Mouse (Mus musculus) bone marrow, adult 2 months (tissue): ENCODE measurements around the gene Smoc1. TPM values are rescaled to one million over a fixed set of nuclear protein-coding genes. Genes with fewer than 3 reads are reported as not detected.

Source experiments
- H3K27ac ChIP-seq: fragments of 200-500 bp; 2 replicates; pipeline ENCODE4 v1.5.1; 2012; ENCODE audit warnings: low read depth, mild to moderate bottlenecking, control low read depth, inconsistent platforms, low read length; ENCODE audit not compliant: control insufficient read depth, poor library complexity, insufficient read depth
- H3K4me1 ChIP-seq: fragments of 200-500 bp; 2 replicates; pipeline ENCODE4 v1.6.1; 2011; ENCODE audit warnings: low read length; ENCODE audit not compliant: control insufficient read depth, insufficient read depth
- H3K4me3 ChIP-seq: fragments of 200-500 bp; replicated peaks from 2 replicates; pipeline ENCODE3; 2011; ENCODE audit warnings: mild to moderate bottlenecking, low read depth, low read length, control low read depth; ENCODE audit not compliant: control insufficient read depth
- CTCF ChIP-seq: fragments of 200-500 bp; IDR thresholded peaks from 2 replicates; pipeline ENCODE4 v1.5.1; 2011; ENCODE audit warnings: low read length, control low read depth; ENCODE audit not compliant: control insufficient read depth, insufficient read depth
- POLR2A ChIP-seq: fragments of 200-500 bp; IDR thresholded peaks from 2 replicates; pipeline ENCODE4 v1.6.1; 2011; ENCODE audit warnings: low read depth, mild to moderate bottlenecking, control low read depth, low read length, borderline replicate concordance; ENCODE audit not compliant: control insufficient read depth
- WGBS: fragments of 180-500 bp; shearing (Covaris S2); methylation state at CpG from one replicate; pipeline ENCODE4 v1.1.7; 2018; 5-methylcytosine and 5-hydroxymethylcytosine counted together
- polyA plus RNA-seq: library from polyadenylated mRNA; stranded (reverse); fragments of >200 nt; gene quantifications from 2 replicates; pipeline ENCODE4 v1.2.4, GENCODE M21; 2011; ENCODE audit warnings: low replicate concordance; ENCODE audit not compliant: missing spikeins, insufficient read depth, insufficient read length

Smoc1 gene
- polyA plus RNA-seq, 1 experiment, result 3.9 TPM

DNA sequence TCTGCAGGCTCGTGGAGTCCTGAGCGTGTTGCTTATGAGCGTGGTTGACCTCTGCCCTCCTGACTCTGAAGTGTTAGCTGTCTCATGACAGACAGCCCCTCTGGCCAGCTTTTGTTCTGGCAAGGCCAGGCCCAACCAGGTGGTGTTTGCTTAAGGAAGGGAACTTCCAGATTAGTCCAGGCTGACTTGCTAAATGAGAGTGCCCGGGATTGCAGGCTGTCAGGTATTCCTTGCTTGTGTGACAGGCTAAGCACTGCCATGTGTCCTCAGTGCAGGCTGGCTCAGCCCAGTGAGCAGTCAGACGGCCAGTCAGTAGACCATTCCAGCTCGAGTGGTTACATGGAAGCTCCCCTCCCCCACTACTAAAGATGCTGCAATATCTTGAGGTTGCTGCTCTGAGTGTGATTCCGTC lies 82.0 kb downstream of the Smoc1 start:
- TF ChIP-seq CTCF, result no peak
- 62% methylated on average over 7 of the region's 7 CpGs for WGBS
- H3K4me3 ChIP-seq, result no peak overlapping the region
- H3K4me1 ChIP-seq, result peaks cover 1% of the 10 kb centered on the region; the same call in 1 of the 2 replicates
- no peak overlapping the region for H3K27ac ChIP-seq

DNA sequence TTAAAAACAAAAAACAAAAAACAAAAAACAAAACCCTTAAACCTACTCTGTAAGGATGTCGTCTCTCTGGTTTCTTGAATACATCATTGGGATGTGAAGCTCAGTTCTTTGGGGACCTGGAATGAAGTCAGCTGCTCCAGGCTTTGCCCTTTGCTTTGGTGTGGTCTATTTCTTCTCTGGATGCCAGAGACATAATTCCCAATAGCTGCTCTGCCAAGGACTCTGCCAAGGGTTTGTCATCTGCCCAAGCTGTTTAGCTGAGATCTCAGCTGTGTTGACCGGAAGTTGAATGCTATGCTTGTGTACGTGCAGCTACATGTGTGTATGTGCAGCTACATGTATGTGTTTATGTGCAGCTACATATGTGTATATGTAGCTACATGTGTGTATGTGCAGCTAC lies 83.4 kb downstream of the Smoc1 start:
- no peak overlapping the region for H3K4me3 ChIP-seq
- H3K27ac ChIP-seq, result no peak overlapping the region
- 86% methylated on average over 3 of the region's 3 CpGs for WGBS
- peaks cover 1% of the 10 kb centered on the region; the same call in 1 of the 2 replicates for H3K4me1 ChIP-seq
- TF ChIP-seq CTCF, result no peak
- no peak for TF ChIP-seq POLR2A

DNA sequence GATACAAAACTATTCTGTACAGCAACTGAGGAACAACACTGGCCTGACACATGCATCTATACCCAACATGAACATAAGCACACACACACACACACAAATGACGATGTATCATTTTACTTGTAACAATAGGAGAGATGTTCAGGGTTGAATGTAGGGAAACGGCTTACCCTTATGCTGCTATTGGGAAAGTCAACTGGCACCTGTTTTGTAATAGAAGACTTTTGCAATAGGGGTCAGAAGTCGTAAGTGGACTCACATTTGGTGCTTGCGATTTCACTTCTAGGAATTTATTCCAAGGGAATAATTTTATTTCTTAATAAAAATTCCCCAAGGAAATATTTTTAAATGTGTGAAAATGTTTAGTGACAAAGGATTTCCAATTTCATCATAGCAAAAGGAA lies 85.7 kb downstream of the Smoc1 start:
- Histone ChIP-seq H3K27ac (no peak overlapping the region), H3K4me1 (peaks cover 1% of the 10 kb centered on the region; the same call in 1 of the 2 replicates), H3K4me3 (no peak overlapping the region)
- TF ChIP-seq CTCF (no peak), POLR2A (no peak)
- 51% methylated on average over 4 of the region's 4 CpGs for WGBS

DNA sequence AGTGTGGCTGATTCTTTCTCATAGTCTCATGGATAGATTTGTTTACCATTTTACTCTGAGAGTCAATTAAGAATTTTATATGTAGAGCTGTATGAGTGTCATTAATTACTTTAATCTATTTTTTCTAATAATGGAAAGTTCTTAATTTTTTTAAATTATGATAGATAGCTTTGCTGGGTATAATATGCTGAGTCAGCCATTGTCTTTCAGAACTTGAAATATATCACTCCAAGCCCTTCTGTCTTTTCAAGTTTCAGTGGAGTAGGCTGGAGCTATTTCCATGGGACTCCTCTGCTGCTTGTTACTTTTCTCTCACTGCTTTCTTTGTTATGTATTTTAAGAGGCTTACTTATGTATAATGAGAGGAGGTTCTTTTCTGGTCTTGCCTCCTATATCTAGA lies 93.7 kb downstream of the Smoc1 start:
- H3K27ac ChIP-seq, result no peak overlapping the region
- no peaks in the 10 kb centered on the region for H3K4me1 ChIP-seq
- H3K4me3 ChIP-seq, result no peak overlapping the region
- no peak for TF ChIP-seq POLR2A

DNA sequence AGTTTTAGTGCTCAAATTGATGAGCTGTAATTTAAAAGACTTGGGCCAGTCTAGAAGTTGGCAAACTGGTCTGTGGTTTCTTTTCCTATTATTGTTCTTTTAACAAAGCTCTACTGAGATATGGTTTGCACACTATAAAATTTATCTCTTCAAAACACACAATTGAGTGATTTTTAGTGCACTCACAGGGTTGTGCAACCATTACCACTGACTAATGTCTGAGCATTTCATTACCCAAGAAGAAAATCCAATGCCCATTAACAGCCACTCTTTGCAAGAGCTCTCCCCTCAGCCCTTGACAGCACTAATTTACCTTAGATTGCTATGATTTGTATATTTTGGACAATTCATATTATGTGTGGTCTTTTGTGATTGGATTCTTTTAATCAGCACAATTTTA lies 97.2 kb downstream of the Smoc1 start:
- Histone ChIP-seq H3K4me3 (no peak overlapping the region), H3K27ac (no peak overlapping the region), H3K4me1 (no peaks in the 10 kb centered on the region)
- no peak for TF ChIP-seq CTCF
- no peak for TF ChIP-seq POLR2A

DNA sequence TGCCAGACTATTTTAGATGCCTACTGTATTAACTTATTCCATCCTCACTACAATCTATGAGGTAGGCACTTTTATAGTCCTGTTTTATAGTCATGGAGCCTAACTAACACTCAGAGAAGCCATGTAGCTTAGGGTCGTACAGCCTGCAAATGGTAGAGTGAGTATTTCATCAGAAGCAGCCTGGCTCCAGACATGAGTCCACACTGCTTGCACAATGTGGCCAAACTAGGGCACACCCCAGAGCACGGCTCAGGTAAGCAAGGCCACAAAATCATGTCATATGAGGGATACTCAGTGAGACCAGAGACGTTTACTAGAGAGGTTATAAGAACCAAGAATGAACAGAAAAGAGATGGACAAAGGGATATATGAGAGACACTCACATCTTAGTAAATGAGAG lies 100.2 kb downstream of the Smoc1 start:
- Histone ChIP-seq H3K4me1 (no peaks in the 10 kb centered on the region), H3K27ac (no peak overlapping the region), H3K4me3 (no peak overlapping the region)
- no peak for TF ChIP-seq POLR2A
- 68% methylated on average over 3 of the region's 3 CpGs for WGBS

DNA sequence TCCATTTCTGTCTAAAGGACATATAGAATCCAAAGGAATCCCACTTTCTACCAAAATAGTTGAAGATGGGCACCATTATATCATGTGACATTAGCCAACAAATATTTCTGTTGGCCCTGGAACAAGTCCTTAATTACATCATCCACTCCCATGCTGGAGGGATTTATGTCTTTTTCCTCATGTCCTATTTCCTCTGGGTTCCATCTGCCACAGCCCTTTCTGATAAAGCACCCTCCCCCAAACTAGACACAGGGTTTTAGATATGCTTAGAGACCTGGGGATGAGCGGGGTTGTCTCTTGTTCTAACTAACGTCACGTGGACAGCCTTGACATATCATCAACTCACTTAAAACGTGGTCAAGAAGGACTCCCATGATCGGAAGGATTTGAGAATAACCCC lies 102.1 kb downstream of the Smoc1 start:
- H3K4me3 ChIP-seq, result no peak overlapping the region
- no peaks in the 10 kb centered on the region for H3K4me1 ChIP-seq
- no peak for TF ChIP-seq POLR2A
- WGBS, result 78% methylated on average over 5 of the region's 5 CpGs
- H3K27ac ChIP-seq, result no peak overlapping the region

DNA sequence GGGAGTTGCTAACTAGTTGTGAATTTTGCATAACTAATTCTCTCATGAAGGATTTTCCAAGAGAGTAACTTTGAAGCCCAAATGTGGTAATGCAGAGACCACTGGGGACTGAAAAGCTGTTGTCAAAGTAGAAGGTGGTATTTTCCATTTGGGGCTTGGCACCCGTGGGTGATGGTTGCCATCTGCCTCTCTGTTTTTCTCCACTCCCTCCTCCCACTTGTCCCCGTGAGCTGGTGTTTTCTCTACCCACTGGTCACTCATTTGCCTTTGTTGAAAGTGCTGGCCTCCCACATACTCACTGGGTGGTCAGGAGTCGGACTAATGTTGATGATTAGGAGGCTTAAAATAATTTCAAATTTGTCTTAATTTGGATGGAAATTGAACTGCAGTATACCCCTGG lies 104.1 kb downstream of the Smoc1 start:
- Histone ChIP-seq H3K4me1 (no peaks in the 10 kb centered on the region), H3K27ac (no peak overlapping the region), H3K4me3 (no peak overlapping the region)
- TF ChIP-seq POLR2A, result no peak
- TF ChIP-seq CTCF, result no peak
- WGBS, result 73% methylated on average over 3 of the region's 3 CpGs

DNA sequence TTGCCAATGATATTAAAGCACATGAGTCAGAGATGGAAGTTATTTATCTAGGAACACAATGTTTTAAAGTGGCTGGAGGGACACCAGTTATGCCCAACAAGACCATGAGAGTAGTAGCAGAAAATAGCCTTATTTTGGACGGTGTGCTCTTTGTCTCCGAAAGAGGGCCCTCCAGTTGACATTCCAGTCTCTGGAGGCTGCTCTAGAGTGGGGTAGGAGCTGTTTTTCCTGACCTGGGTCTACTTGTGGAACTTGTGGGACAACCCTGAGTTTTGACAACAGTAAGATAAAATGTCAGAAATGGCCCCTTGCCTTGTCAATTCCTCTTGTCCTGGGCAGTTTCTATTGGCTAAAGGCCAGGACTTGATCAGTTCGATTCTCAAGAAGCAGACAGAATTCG lies 104.5 kb downstream of the Smoc1 start:
- no peak for TF ChIP-seq CTCF
- no peak for TF ChIP-seq POLR2A

More for the DNA sequence above, 104.5 kb downstream of the Smoc1 start:
- Histone ChIP-seq H3K4me3 (no peak overlapping the region), H3K27ac (no peak overlapping the region), H3K4me1 (no peaks in the 10 kb centered on the region)
- WGBS, result 75% methylated on average over 4 of the region's 4 CpGs
